25 mouse cellular contexts compared by ENCODE assay signal in the genomic region with DNA sequence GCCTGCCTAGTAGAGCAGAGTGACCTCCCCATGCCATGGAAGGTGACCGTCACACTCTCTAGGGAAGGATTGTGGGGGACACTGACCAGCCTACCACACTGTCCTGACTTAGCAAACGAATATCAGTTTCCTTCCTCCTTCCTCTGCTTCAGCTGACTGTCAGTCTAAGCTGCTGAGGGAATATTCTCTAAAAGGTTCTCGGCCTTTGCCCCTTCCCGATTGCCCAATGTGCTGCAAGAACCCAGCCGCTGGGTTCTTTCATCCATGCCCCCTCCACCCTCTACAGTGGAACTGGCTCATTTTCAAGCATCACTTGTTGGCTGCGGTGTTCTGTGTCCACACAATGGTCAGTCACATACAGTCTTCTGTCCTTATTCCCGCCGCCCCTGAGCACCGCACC.
DNase-seq lines count a peak whose midpoint lies in the region; ATAC-seq and TF ChIP-seq lines count a peak whose summit lies in the region.
"Had no signal": no experiment of that assay in that cellular context is flagged by ENCODE, and none has a peak within 500 bp of the region (broad histone marks: within the 10 kb centered on the region; RNA-seq: fewer than 3 reads in every experiment).

No protein-coding gene starts in this region.

- no peak overlapping the region for H3K4me3 ChIP-seq in kidney, adult 2 months (ENCODE audit: insufficient read depth, low read depth, low read length)
- no peak overlapping the region for H3K4me3 ChIP-seq in liver, embryonic 16.5 days (ENCODE audit: low read depth, low read length)
- H3K4me3 ChIP-seq in liver, embryonic 12.5 days, result no peak overlapping the region
- no peak overlapping the region for H3K4me3 ChIP-seq in limb, embryonic 10.5 days
- H3K4me3 ChIP-seq: forebrain, embryonic 10.5 days; forebrain, embryonic 13.5 days; gastrocnemius, adult 2 months; heart, embryonic 13.5 days had no signal

- TF ChIP-seq POLR2A in kidney, adult 2 months (IDR thresholded peaks at IDR 0.05; ENCODE audit: low read depth, low read length), result no peak

- no peak overlapping the region for H3K9ac ChIP-seq in liver, embryonic 16.5 days (ENCODE audit: low read depth, low read length)
- no peak overlapping the region for H3K9ac ChIP-seq in liver, embryonic 12.5 days
- H3K9ac ChIP-seq: forebrain, embryonic 13.5 days; heart, embryonic 13.5 days; hindbrain, embryonic 14.5 days had no signal

- DNase-seq in kidney, adult 2 months, result peak; percentile 24
- DNase-seq in kidney, postnatal 10 days, result no peak
- no peak for DNase-seq in limb, embryonic 10.5 days (ENCODE audit: low spot score)
- DNase-seq in adrenal gland, adult (ENCODE audit: inconsistent age in 2 of 2, low spot score in 1 of 2), result no peak
- DNase-seq in cerebellum, adult 11 months, result no peak
- DNase-seq: adrenal gland, postnatal 10 days; adrenal gland, postnatal 36 days; cerebellum, adult 8-10 months; cerebellum, postnatal 10 days; cerebellum, postnatal 36 days; embryo, embryonic 11 days; gastrocnemius, adult 2 months; gastrocnemius, postnatal 14 days; heart, adult 18-20 months; heart, postnatal 14 days; heart, postnatal 4 days had no signal

- TF ChIP-seq CTCF in kidney, adult 2 months (conservative IDR thresholded peaks at IDR 0.05; ENCODE audit: insufficient read depth, insufficient read length, low read depth, low read length), result no peak

- WGBS in kidney, adult 2 months, result 79% methylated on average over 9 of the region's 9 CpGs
- 51% methylated on average over 9 of the region's 9 CpGs for WGBS in liver, embryonic 16.5 days (ENCODE audit: insufficient replicate concordance)
- 68% methylated on average over 9 of the region's 9 CpGs for WGBS in liver, embryonic 12.5 days (ENCODE audit: insufficient replicate concordance)
- 91% methylated on average over 9 of the region's 9 CpGs for WGBS in limb, embryonic 10.5 days

- no peak overlapping the region for H3K4me2 ChIP-seq in liver, embryonic 16.5 days (ENCODE audit: low read depth, low read length)
- no peak overlapping the region for H3K4me2 ChIP-seq in liver, embryonic 12.5 days
- H3K4me2 ChIP-seq: forebrain, embryonic 13.5 days; heart, embryonic 13.5 days; hindbrain, embryonic 14.5 days had no signal

- H3K27ac ChIP-seq in kidney, adult 2 months (ENCODE audit: insufficient read depth, low read depth, low read length), result no peak overlapping the region
- no peak overlapping the region for H3K27ac ChIP-seq in liver, embryonic 16.5 days (ENCODE audit: low read length)
- H3K27ac ChIP-seq in liver, embryonic 12.5 days, result no peak overlapping the region
- H3K27ac ChIP-seq in limb, embryonic 10.5 days, result 0 out of 2 replicates have a peak overlapping the region, but pooled peaks have one; percentile 11
- H3K27ac ChIP-seq: forebrain, embryonic 10.5 days; forebrain, embryonic 13.5 days; gastrocnemius, adult 2 months; heart, embryonic 13.5 days; hindbrain, embryonic 14.5 days; hindbrain, postnatal 0 days had no signal

- 0 out of 2 replicates have a peak, but pooled peaks cover 3% of the 10 kb centered on the region for H3K4me1 ChIP-seq in kidney, adult 2 months (ENCODE audit: control insufficient read depth, insufficient read depth, low read length)
- no peaks in the 10 kb centered on the region; the same call in 1 of the 2 replicates for H3K4me1 ChIP-seq in liver, embryonic 16.5 days (ENCODE audit: control insufficient read depth, low read depth, low read length)
- H3K4me1 ChIP-seq in liver, embryonic 12.5 days, result 0 out of 2 replicates have a peak, but pooled peaks cover 4% of the 10 kb centered on the region
- peaks cover 52% of the 10 kb centered on the region for H3K4me1 ChIP-seq in limb, embryonic 10.5 days

- peak; percentile 19; the same call in 1 of the 2 replicates for ATAC-seq in liver, embryonic 16.5 days (ENCODE audit: low read depth)
- ATAC-seq in liver, embryonic 12.5 days, result no peak
- ATAC-seq: activated CD4-positive, CD25-positive, alpha-beta regulatory T cell, adult 4 months; forebrain, embryonic 13.5 days; forebrain, embryonic 16.5 days; hindbrain, postnatal 0 days had no signal

- H3K9me3 ChIP-seq in liver, embryonic 16.5 days (replicated peaks; ENCODE audit: control insufficient read depth, low read length), result no peaks in the 10 kb centered on the region
- H3K9me3 ChIP-seq in liver, embryonic 12.5 days (replicated peaks), result no peaks in the 10 kb centered on the region
- no peaks in the 10 kb centered on the region for H3K9me3 ChIP-seq in limb, embryonic 10.5 days (replicated peaks)
- H3K9me3 ChIP-seq: forebrain, embryonic 10.5 days; forebrain, embryonic 13.5 days; heart, embryonic 13.5 days had no signal

- H3K27me3 ChIP-seq in kidney, adult 2 months (replicated peaks; ENCODE audit: control insufficient read depth, insufficient read depth, low read length), result no peaks in the 10 kb centered on the region
- H3K27me3 ChIP-seq in liver, embryonic 16.5 days (ENCODE audit: control insufficient read depth, insufficient read depth, low read depth, low read length), result no peaks in the 10 kb centered on the region
- no peaks in the 10 kb centered on the region for H3K27me3 ChIP-seq in liver, embryonic 12.5 days (replicated peaks)
- 0 out of 2 replicates have a peak, but pooled peaks cover 14% of the 10 kb centered on the region for H3K27me3 ChIP-seq in limb, embryonic 10.5 days (ENCODE audit: low read depth, poor library complexity, severe bottlenecking)

- no peaks in the 10 kb centered on the region for H3K36me3 ChIP-seq in kidney, adult 2 months (ENCODE audit: control insufficient read depth, insufficient read depth, low read length)
- H3K36me3 ChIP-seq in liver, embryonic 16.5 days (ENCODE audit: control insufficient read depth, insufficient read depth), result no peaks in the 10 kb centered on the region
- H3K36me3 ChIP-seq in liver, embryonic 12.5 days, result no peaks in the 10 kb centered on the region
- no peaks in the 10 kb centered on the region for H3K36me3 ChIP-seq in limb, embryonic 10.5 days
- H3K36me3 ChIP-seq: forebrain, embryonic 10.5 days; heart, embryonic 13.5 days had no signal
